Mouse (Mus musculus): ENCODE measurements at regions not wholly inside any gene's neighbourhood (a gene's known extent, or its start where the extent isn't known, plus 50 kb on each side); places are given as distances from the start of the nearest gene placed in this dataset.

- DNase-seq, result peak; percentile 80
Measured at GRCm38 (mm10) chr1:147578239-147578638, 1083.7 kb downstream of the Brinp3 start.

All from heart, adult 11 months (tissue).